Mouse (Mus musculus) thymus, adult 18-20 months (tissue): ENCODE data around the gene Slc9a5.

ENCODE experiments used
- DNase-seq, 2 experiments: peaks; one replicate each; pipeline ENCODE4 v3.0.0; 2022; ENCODE audit warnings: mixed read lengths in 2 of 2

The Slc9a5 gene

DNA sequence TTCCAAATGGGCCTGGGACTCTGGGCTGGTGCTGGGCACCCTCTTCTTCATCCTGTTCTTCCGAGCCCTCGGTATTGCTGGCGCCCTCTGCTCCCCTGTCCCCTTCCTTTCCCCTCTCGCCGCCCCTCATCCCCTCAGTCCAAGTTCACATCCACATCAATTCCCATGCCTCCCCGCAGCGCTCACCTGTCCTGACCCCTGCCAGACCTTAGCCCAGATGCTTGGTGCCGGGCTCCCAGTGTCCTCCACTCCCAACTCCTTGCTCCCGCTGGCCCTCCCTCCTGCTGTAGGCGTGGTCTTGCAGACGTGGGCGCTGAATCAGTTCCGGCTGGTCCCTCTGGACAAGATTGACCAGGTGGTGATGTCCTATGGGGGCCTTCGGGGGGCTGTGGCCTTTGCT is 8.0 kb downstream of the Slc9a5 start:
- DNase-seq: no peak

DNA sequence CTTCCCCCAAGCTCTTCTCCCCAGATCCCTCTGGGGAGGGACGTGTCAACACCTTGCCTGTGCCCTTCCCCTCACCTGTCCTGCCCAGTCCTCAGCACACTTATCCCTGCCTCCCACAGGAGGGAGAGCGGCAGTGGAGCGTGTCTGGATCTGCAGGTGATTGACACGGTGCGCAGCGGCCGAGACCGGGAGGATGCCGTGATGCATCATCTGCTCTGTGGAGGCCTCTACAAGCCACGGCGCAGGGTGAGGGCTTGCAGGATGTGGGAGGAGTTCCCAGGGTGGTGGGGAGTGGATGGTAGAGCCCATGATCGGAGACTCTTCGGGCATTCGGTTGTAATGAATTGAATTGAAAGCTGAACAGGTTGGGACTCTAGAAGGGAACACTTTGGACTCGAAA is 10.6 kb downstream of the Slc9a5 start:
- DNase-seq: no peak

GRCm38 (mm10) chr8:105359646-105360045 is 11.0 kb downstream of the Slc9a5 start:
- DNase-seq: no peak

- DNase-seq: no peak
Measured at GRCm38 (mm10) chr8:105361751-105362702, 13.4 kb downstream of the Slc9a5 start.

- DNase-seq: no peak
Measured at GRCm38 (mm10) chr8:105367107-105367506, 18.5 kb downstream of the Slc9a5 start.

- no peak for DNase-seq
Measured at GRCm38 (mm10) chr8:105372473-105372872, 23.8 kb downstream of the Slc9a5 start.

DNA sequence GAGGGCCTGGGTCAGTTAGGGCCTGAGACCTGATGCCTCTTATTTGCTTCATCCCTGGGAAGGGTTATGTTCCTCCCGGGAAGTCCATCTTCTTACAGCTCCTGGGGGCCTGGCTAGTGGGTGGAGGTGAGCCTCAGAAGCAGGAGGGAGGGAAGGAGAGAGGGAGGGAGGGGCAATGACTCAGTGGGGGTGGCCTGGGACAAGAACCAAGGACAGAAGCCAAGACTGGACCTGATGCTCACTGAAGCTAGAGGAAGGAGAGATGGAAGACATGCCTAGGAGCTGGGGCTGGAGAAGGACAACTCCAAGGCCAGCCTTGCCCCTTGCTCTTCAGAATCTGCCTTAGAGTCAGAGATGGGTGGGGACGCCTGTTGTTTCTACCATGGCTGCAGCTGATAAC is 24.4 kb downstream of the Slc9a5 start, which contains the start of gene Plekhg4:
Plekhg4 (plus strand) TSS at position 243 of the 400 bp plus-strand sequence.
- no peak for DNase-seq

GRCm38 (mm10) chr8:105374513-105374966 is 25.9 kb downstream of the Slc9a5 start:
- DNase-seq: no peak

DNA sequence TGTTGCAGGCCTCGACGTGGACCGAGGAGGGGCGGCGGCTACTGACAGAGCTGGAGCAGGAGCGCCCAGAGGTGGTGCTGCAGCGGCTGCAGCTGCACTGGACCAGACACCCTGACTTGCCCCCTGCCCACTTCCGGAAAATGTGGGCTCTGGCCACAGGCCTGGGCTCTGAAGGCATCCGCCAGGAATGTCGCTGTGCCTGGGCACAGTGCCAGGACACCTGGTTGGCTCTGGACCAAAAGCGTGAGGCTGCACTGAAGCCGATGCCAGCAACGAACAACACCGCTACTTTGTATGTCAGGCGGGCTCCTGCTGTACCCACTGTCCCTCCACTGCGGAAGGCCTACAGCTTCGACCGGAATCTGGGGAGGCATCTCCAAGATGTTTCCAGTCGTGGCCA is 30.0 kb downstream of the Slc9a5 start:
- no peak for DNase-seq

GRCm38 (mm10) chr8:105380308-105380707 is 31.7 kb downstream of the Slc9a5 start:
- DNase-seq: no peak

- no peak for DNase-seq
Measured at GRCm38 (mm10) chr8:105384070-105384469, 35.4 kb downstream of the Slc9a5 start.

DNA sequence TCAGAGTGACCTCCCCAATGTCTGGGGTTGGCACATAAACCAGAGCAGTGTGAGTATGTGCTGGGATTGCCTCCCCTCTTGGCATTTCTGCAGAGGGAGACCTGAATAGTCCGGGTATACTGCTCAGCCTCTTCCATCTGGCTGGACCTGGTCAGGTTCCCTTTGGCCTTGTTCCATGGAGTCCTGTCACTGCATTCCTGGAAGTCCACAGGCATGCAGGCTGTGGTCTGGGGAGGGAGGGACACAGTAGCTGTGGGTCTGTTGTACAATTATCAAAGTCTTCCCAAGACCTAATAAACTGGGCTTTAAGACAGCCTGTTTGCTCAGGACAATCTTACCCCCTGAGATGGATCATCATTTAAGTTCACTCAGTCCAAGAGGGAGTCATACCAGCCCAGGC is 38.5 kb downstream of the Slc9a5 start:
- DNase-seq: no peak

DNA sequence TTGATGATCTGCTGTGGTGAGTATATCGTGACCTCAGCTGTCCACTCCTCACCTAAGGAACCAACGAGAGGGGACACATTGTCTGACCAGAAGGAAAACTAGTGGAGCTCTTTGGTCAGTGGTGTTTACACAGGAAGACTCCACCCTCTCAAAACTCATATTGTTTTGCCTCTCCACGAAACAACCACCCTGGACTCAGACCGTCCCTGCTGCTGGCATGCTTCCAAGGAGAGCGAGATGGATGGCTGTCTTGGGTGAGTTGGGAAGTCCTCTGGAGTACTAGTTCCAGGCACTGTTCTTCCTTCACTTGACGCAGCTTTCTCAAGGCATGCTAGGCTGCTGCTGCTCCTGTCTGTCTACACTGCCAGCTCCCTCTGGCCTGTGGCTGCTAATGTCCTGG is 40.5 kb downstream of the Slc9a5 start:
- DNase-seq: no peak

DNA sequence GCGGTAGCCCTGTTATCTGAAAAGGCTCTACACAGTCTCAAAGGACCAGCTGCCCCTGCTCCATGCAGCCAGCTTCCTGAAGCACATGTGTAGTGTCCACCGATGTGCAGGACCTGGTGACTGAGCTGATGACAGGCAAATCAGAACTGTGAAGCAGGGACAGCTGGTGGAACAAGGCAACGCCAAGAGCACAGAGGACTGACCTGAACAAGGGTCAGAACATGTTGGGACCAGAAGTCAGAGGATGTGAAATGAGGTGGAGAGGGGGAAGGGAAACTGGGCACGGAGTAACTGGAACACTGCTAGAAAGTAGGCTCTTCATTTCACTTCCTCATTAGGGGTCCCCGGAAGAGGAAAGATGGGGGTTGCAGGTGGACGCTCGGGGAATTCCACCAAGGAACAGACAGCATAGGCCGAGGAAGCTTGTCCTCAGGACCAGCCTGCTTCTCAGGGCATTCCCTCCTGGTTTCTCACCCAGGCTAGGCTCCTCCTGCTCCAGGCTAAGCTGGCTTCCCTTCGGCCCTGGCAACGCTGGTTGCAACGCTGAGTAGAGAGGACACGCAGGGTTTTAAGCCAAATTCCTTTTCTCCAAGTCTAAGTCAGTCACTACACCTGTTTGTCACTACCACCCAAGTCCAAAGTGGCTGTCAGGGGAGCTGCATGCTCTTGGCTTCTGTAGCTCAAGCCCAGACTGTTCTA is 44.6 kb downstream of the Slc9a5 start:
- no peak for DNase-seq

DNA sequence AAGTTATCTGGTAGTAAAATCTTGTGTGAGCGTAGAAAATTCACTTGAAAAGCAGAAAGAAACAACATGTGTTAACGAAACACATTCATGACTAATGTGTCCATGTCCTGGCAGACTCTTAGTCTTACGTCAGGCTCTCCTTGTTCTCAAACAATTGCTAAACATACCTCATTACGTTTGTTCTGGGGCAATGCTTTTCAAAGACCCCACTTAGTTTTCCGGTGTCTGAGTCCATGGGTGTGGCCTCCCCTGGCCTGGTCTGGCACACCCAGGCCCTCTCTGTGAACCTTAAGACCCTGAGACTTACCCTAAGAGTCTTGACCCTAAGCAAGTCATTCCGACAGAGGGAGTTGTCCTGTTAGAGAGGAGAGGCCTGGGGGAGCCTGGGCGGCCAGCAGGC is 45.3 kb downstream of the Slc9a5 start:
- DNase-seq: no peak

DNA sequence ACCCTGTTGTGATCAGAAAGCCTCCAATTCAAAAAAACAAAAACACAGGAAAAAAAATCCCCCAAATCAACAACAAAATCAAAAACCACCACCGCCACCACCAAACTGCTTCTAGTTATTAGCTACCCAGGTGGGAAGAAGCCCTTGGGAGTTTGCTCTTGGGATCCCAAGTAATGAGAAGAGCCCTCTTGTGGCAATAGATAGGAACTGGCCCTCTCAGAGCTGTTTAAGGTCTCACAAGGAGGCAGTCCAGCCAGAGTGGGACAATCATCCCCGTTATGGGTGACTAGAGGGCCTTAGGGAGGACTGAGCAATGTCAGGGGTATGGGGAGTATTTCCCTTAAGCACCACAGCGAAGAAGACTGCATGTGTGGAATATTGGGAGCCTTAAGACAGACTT is 49.1 kb downstream of the Slc9a5 start:
- peak in 1 of 2 experiments; percentile 18 for DNase-seq

DNA sequence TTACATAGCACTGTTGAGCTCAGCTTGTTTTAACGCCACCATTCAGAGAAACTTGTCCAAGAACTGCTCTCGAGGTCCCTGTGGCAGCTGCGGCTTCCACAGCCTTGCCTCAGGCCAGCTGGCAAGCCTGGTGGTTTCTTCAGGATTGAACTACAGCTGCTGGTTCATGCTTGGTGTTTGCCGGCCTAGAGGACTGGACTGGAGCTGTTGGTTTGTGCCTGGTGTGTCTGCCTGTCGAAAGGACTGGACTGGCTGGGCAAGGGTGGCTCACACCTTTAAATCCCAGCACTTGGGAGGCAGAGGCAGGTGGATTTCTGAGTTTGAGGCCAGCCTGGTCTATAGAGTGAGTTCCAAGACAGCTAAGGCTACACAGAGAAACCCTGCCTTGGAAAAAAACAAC is 51.4 kb downstream of the Slc9a5 start:
- no peak for DNase-seq

- DNase-seq: no peak
Measured at GRCm38 (mm10) chr8:105403467-105403866, 54.8 kb downstream of the Slc9a5 start.

DNA sequence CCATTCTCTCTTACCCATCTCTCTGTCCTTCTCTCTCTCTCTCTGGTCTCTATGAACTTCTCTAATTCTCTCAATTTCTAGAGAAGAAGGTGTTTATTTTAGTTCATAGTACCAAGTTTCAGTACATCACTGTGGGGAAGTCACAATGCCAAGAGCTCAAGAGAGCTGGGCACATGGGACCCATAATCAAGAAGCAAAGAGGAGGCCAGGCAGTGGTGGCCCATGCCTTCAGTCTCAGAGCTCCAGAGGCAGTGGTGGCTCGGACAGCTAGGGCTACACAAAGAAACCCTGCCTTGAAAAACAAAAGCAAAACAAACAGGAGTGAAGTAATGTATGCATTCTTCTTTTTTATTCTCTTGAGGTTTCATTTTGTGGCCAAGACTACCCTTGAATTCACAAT is 55.9 kb downstream of the Slc9a5 start:
- no peak for DNase-seq

GRCm38 (mm10) chr8:105406416-105406815 is 57.8 kb downstream of the Slc9a5 start:
- no peak for DNase-seq

DNA sequence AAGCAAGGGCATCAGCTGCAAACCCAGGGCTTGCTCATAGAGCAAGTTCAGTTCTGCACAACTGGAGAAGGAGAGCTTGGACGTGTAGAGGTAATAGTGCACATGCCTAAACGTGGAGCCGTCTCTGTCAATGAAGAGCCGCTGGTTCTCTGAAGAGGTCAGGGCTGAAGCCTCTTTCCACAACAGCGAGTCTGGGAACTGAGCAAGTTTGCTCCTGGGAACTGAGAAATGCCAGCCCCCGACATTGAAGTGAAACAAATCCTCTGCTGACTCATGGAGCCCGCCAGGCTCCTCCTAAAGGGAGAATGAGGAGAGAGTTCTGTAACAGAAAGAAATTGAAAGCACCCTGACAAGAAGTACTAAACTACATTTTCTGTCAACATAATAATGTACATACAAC is 59.7 kb downstream of the Slc9a5 start:
- no peak for DNase-seq

DNA sequence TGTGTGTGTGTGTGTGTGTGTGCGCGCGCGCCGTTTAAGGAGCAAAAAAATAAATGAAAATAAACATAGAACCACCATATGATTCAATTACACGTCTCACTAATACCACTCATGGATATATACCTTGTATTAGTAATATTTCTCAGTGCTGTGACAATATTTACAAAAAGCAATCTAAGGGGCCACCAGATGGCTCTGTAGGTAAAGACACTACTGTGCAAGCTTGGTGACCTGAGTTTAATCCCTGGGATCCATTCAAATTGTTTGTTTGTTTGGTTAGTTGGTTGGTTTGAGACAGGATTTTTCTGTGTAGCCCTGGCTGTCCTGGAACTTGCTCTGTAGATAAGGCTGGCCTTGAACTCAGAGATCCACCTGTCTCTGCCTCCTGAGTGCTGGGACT is 61.3 kb downstream of the Slc9a5 start:
- DNase-seq: no peak

- peak in 1 of 2 experiments; percentile 9 for DNase-seq
Measured at GRCm38 (mm10) chr8:105413391-105413790, 64.7 kb downstream of the Slc9a5 start, which contains the start of the genes Kctd19 and Lrrc36. TSS of gene Kctd19 (minus strand) at chr8:105413502. TSS of gene Lrrc36 (plus strand) at chr8:105413571.

- DNase-seq: no peak
Measured at GRCm38 (mm10) chr8:105418992-105419391, 70.3 kb downstream of the Slc9a5 start.
